Mouse (Mus musculus): ENCODE results near the gene Zfp950. TPM values are rescaled to one million over a fixed set of nuclear protein-coding genes. Genes with fewer than 3 reads are reported as not detected.
A peak's percentile ranks its signal among the peaks of the same experiment; 100 is the strongest.
"Not testable (repeated sequence)": the region's sequence is repeated elsewhere in the genome, so short reads cannot be mapped to it uniquely, and the experiment has no call there.

Zfp950 gene
- polyA plus RNA-seq (2016; fragmentation: Nextera tagmentation; extraction: Ambion mirVana) = 40.9 and 45.3 TPM in 2 replicates

GRCm38 (mm10) chr19:61140342-61141206 is at the start of gene Zfp950:
Gene Zfp950 (minus strand): TSS chr19:61140840.
- peaks cover 11% of the 10 kb centered on the region for H3K4me1 ChIP-seq
- no peaks in the 10 kb centered on the region for H3K36me3 ChIP-seq
- WGBS = under 1% methylated on average over 18 of the region's 18 CpGs
- H3K4me2 ChIP-seq (replicated peaks) = peak within 1 kb of the TSS; percentile 56
- peak within 1 kb of the TSS; percentile 77 for H3K9ac ChIP-seq
- H3K4me3 ChIP-seq = peak within 1 kb of the TSS; percentile 65
- no peaks in the 10 kb centered on the region for H3K27me3 ChIP-seq
- H3K27ac ChIP-seq = 0 out of 2 replicates have a peak within 1 kb of the TSS, but pooled peaks have one; percentile 23
- no peaks in the 10 kb centered on the region; the same call in 1 of the 2 replicates for H3K9me3 ChIP-seq (replicated peaks)
- ATAC-seq (ENCODE audit: low FRiP score) = peak; percentile 99

- WGBS = 91% methylated on average over 2 of the region's 2 CpGs
- not testable (repeated sequence) for H3K4me3 ChIP-seq; H3K4me2 ChIP-seq (replicated peaks); H3K36me3 ChIP-seq; H3K27ac ChIP-seq; H3K9ac ChIP-seq; ATAC-seq (ENCODE audit: low FRiP score); H3K27me3 ChIP-seq; H3K4me1 ChIP-seq
- peaks cover 33% of the 10 kb centered on the region for H3K9me3 ChIP-seq (replicated peaks)
Observed at GRCm38 (mm10) chr19:61183590-61183989, 43.0 kb upstream of the Zfp950 start, which contains the start of gene Gm6020. Gene Gm6020 (plus strand): TSS chr19:61183890.

DNA sequence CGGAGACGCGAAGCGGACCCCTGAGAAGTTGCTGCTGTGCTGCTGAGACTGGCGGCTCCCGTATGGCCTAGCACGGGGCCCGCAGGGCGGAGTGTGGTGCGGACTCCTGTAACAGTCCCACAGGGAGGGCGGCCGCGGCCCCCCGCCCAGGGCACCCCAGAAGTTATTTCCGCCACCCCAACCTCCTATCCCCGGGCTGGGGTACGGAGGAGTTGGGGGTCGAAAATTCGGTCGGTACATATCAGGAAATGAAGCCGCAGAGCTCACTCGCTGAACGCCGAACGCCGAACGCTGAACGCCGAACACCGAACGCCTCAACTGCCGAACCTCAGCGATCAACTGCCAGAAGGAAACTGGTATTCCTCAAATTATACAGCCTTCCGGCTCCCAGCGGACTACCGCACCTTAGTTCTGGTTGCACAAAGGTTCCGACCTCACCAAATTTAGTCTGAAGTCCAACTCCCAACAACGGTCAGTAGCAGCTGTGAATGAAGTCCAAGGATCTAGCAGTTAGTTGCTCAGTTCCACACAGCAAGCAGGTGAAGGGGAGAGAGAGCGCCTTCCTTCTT is 35.2 kb upstream of the Zfp950 start, which contains the start of gene Gm7102:
Gene Gm7102, minus strand, starts transcription at position 554 of the 569 bp plus-strand sequence.
- peaks cover 5% of the 10 kb centered on the region; the same call in 1 of the 2 replicates for H3K9me3 ChIP-seq (replicated peaks)
- 39% methylated on average over 39 of the region's 39 CpGs for whole genome bisulfite sequencing
- no peak for ATAC-seq (ENCODE audit: low FRiP score)
- peaks cover 8% of the 10 kb centered on the region; the same call in 1 of the 2 replicates for H3K27me3 ChIP-seq
- H3K4me1 ChIP-seq = no peaks in the 10 kb centered on the region
- no peak within 1 kb of the TSS for H3K27ac ChIP-seq
- H3K36me3 ChIP-seq = no peaks in the 10 kb centered on the region
- peak within 1 kb of the TSS; percentile 47 for H3K4me2 ChIP-seq (replicated peaks)
- peak within 1 kb of the TSS; percentile 29 for H3K4me3 ChIP-seq
- H3K9ac ChIP-seq = no peak within 1 kb of the TSS

- H3K9ac ChIP-seq = peak overlapping the region; percentile 54
- ATAC-seq (ENCODE audit: low FRiP score) = peak; percentile 66
- H3K36me3 ChIP-seq = no peaks in the 10 kb centered on the region
- H3K4me3 ChIP-seq = peak overlapping the region; percentile 38
- H3K4me1 ChIP-seq = peaks cover 9% of the 10 kb centered on the region
- H3K27ac ChIP-seq = no peak overlapping the region
- H3K9me3 ChIP-seq (replicated peaks) = no peaks in the 10 kb centered on the region
- WGBS = 10% methylated on average over 27 of the region's 27 CpGs
- H3K4me2 ChIP-seq (replicated peaks) = peak overlapping the region; percentile 82
- peaks cover 9% of the 10 kb centered on the region for H3K27me3 ChIP-seq
Observed at GRCm38 (mm10) chr19:61151701-61152420, 11.2 kb upstream of the Zfp950 start.

GRCm38 (mm10) chr19:61151372-61151700 is 10.7 kb upstream of the Zfp950 start:
- Histone ChIP-seq H3K4me2 (replicated peaks) (peak overlapping the region; percentile 82), H3K4me3 (peak overlapping the region; percentile 38), H3K27me3 (peaks cover 9% of the 10 kb centered on the region), H3K9me3 (replicated peaks) (no peaks in the 10 kb centered on the region), H3K4me1 (peaks cover 9% of the 10 kb centered on the region), H3K9ac (peak overlapping the region; percentile 54; the same call in 1 of the 2 replicates), H3K36me3 (no peaks in the 10 kb centered on the region), H3K27ac (no peak overlapping the region)
- ATAC-seq (ENCODE audit: low FRiP score) = peak; percentile 54
- 9% methylated on average over 8 of the region's 8 CpGs for WGBS

DNA sequence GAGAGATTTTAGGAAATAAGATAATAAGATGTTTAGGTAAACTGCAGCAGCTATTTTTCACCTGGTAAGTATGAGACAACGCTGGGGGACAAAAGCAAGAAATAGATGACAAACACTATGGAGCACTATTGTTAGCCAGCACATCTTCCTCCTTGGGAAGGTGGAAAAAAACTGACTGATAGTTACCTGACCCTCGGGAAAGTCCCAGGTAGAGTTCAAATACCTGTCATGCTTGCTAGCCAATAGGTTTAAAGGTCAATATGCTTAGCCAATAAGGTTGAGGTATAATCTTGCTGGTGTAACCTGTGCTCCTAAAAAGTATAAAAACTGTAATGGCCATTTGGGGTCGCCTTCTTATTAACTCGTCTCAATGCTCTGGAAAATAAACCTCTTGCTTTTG is 659 bp upstream of the Zfp950 start:
- Histone ChIP-seq H3K4me2 (replicated peaks) (peak overlapping the region; percentile 56), H3K9me3 (replicated peaks) (no peaks in the 10 kb centered on the region; the same call in 1 of the 2 replicates), H3K4me3 (peak overlapping the region; percentile 65), H3K27ac (0 out of 2 replicates have a peak overlapping the region, but pooled peaks have one; percentile 23), H3K9ac (peak overlapping the region; percentile 62; the same call in 1 of the 2 replicates), H3K4me1 (peaks cover 11% of the 10 kb centered on the region), H3K36me3 (no peaks in the 10 kb centered on the region), H3K27me3 (no peaks in the 10 kb centered on the region)
- ATAC-seq (ENCODE audit: low FRiP score) = no peak
- 21% methylated on average over 4 of the region's 4 CpGs for WGBS

DNA sequence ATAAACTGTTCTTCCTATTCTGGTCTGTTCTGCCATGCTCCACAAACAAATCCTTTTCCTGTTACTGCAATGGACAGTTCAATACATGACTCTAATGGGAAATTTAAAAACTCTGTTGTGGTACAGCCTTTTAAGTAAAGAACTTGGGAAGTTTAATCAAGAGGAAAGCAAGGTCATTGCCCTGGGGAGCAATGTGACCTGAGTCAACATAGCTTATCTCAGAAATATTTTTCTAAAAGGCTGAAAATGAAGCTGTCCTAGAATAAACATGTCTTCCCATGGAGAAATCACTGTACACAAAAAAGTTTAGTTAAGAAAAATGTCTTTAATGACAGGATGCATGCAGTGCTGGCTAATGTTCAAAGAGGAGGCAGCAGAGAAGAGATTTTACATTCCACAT is 2.0 kb downstream of the Zfp950 start:
- H3K36me3 ChIP-seq = peaks cover 3% of the 10 kb centered on the region; the same call in 1 of the 2 replicates
- H3K4me3 ChIP-seq = no peak overlapping the region
- H3K9me3 ChIP-seq (replicated peaks) = no peaks in the 10 kb centered on the region; the same call in 1 of the 2 replicates
- H3K27ac ChIP-seq = no peak overlapping the region
- H3K4me1 ChIP-seq = peaks cover 11% of the 10 kb centered on the region
- H3K27me3 ChIP-seq = no peaks in the 10 kb centered on the region
- ATAC-seq (ENCODE audit: low FRiP score) = no peak
- no peak overlapping the region for H3K9ac ChIP-seq
- no peak overlapping the region for H3K4me2 ChIP-seq (replicated peaks)

DNA sequence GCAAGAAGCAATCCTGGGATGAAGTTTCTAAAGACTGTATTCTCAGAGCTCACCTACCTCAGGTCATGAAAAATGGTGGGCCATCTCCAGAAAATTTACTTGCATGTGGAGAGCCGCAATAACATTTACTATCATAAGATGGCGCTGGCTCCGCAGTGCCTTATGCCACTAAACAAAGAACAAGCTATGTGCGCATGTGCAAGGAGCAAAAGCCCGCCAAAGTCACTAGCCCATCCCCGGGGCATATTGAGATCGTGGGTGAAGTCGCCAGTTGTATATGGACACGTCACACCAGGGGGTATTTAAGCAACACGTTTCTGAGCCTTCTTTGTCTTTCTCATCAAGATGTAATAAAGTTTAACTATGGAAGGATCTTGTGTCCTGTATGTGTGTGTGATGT is 9.5 kb downstream of the Zfp950 start:
- no peaks in the 10 kb centered on the region for H3K27me3 ChIP-seq
- H3K36me3 ChIP-seq = peaks cover 18% of the 10 kb centered on the region
- H3K4me3 ChIP-seq = no peak overlapping the region
- no peaks in the 10 kb centered on the region for H3K4me1 ChIP-seq
- WGBS = 89% methylated on average over 10 of the region's 10 CpGs
- H3K9me3 ChIP-seq (replicated peaks) = no peaks in the 10 kb centered on the region
- no peak overlapping the region for H3K9ac ChIP-seq
- ATAC-seq (ENCODE audit: low FRiP score) = no peak
- no peak overlapping the region for H3K4me2 ChIP-seq (replicated peaks)
- no peak overlapping the region for H3K27ac ChIP-seq

DNA sequence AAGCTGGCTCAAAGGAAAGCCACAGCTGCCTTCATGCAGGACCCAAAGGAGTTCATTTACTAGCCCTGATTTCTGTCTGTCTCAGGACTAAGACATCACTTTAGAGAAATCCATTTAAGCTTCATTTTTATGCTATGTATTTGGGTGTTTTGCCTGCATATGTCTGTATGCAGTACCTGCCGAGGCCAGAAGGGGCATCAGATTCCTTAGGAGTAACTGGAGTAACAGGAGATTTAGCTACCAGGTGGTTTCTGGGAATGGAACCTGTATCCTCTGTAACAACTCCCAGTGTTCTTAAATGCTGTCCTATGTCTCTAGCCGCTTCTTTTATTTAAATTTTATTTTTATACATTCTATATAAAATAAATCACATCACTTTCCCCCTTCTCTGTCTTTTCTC is 30.5 kb downstream of the Zfp950 start:
- H3K36me3 ChIP-seq = 0 out of 2 replicates have a peak, but pooled peaks cover 3% of the 10 kb centered on the region
- no peak for ATAC-seq (ENCODE audit: low FRiP score)
- WGBS = 49% methylated on average over 2 of the region's 2 CpGs
- no peak overlapping the region for H3K4me3 ChIP-seq
- no peak overlapping the region for H3K4me2 ChIP-seq (replicated peaks)
- H3K4me1 ChIP-seq = no peaks in the 10 kb centered on the region
- H3K9me3 ChIP-seq (replicated peaks) = peaks cover 15% of the 10 kb centered on the region
- no peaks in the 10 kb centered on the region for H3K27me3 ChIP-seq
- H3K27ac ChIP-seq = no peak overlapping the region
- no peak overlapping the region for H3K9ac ChIP-seq

GRCm38 (mm10) chr19:61097764-61098163 is 42.9 kb downstream of the Zfp950 start:
- H3K27ac ChIP-seq = no peak overlapping the region
- 27% methylated on average over 4 of the region's 4 CpGs for WGBS
- no peak for ATAC-seq (ENCODE audit: low FRiP score)
- no peaks in the 10 kb centered on the region for H3K4me1 ChIP-seq
- no peak overlapping the region for H3K4me3 ChIP-seq
- H3K9me3 ChIP-seq (replicated peaks) = no peaks in the 10 kb centered on the region
- peaks cover 3% of the 10 kb centered on the region; the same call in 1 of the 2 replicates for H3K36me3 ChIP-seq
- H3K9ac ChIP-seq = no peak overlapping the region
- no peak overlapping the region for H3K4me2 ChIP-seq (replicated peaks)
- no peaks in the 10 kb centered on the region for H3K27me3 ChIP-seq

GRCm38 (mm10) chr19:61096776-61097175 is 43.9 kb downstream of the Zfp950 start:
- H3K4me2 ChIP-seq (replicated peaks) = no peak overlapping the region
- 76% methylated on average over 2 of the region's 2 CpGs for WGBS
- ATAC-seq (ENCODE audit: low FRiP score) = no peak
- no peaks in the 10 kb centered on the region for H3K27me3 ChIP-seq
- peaks cover 3% of the 10 kb centered on the region; the same call in 1 of the 2 replicates for H3K36me3 ChIP-seq
- no peaks in the 10 kb centered on the region for H3K4me1 ChIP-seq
- no peak overlapping the region for H3K4me3 ChIP-seq
- no peak overlapping the region for H3K27ac ChIP-seq
- H3K9ac ChIP-seq = no peak overlapping the region
- H3K9me3 ChIP-seq (replicated peaks) = no peaks in the 10 kb centered on the region

DNA sequence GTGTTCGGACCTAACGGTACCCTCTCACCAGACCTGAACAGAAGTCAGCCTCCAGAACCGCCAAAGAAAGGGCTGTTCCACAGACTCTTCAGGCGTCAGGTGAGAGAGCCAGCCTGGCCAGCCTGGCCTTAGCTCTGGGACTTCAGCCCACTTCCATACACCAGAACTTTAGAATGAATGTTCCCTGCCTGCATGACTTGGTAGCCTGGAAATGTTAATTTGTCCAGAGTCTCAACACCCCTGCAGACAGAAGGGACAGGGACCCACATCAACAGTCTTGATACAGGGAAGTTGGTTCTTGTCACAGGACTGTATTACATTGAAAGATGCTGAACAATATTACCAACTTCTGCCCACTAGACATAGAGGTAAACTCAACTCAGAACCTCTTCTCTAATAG is 50.1 kb downstream of the Zfp950 start:
- Histone ChIP-seq H3K4me1 (no peaks in the 10 kb centered on the region), H3K36me3 (peaks cover 26% of the 10 kb centered on the region), H3K27me3 (no peaks in the 10 kb centered on the region), H3K4me3 (no peak overlapping the region), H3K9ac (no peak overlapping the region), H3K27ac (no peak overlapping the region), H3K9me3 (replicated peaks) (no peaks in the 10 kb centered on the region), H3K4me2 (replicated peaks) (no peak overlapping the region)
- no peak for ATAC-seq (ENCODE audit: low FRiP score)
- 88% methylated on average over 4 of the region's 4 CpGs for WGBS

Data from hindbrain, embryonic 12.5 days (tissue).